Mouse (Mus musculus) liver, adult 2 months (tissue): ENCODE measurements at regions not wholly inside any gene's neighbourhood (a gene's known extent, or its start where the extent isn't known, plus 50 kb on each side); places are given as distances from the start of the nearest gene placed in this dataset.

Experiments used
- CTCF ChIP-seq: fragments of 200-500 bp; IDR thresholded peaks from 2 replicates; pipeline ENCODE4 v1.5.1; 2011; ENCODE audit warnings: low read depth, low read length, control low read depth
- POLR2A ChIP-seq: fragments of 200-500 bp; IDR thresholded peaks from 2 replicates; pipeline ENCODE4 v1.6.1; 2011; ENCODE audit warnings: low read length, control low read depth; ENCODE audit not compliant: insufficient read depth; ENCODE audit errors: extremely low read depth

GRCm38 (mm10) chr10:87747846-87748552, 110.1 kb upstream of the Igf1 start:
- TF ChIP-seq CTCF (no peak), POLR2A (no peak)
